Mouse (Mus musculus) C2C12 (cell line): ENCODE data around the gene Atf1.

ENCODE experiments used
- CEBPB ChIP-seq: IDR thresholded peaks from one replicate; pipeline ENCODE4 v1.6.1; 2011; ENCODE audit warnings: low read depth, mild to moderate bottlenecking, control low read depth, moderate library complexity
- CTCF ChIP-seq: IDR thresholded peaks from one replicate; pipeline ENCODE4 v1.5.1; 2011; ENCODE audit not compliant: control insufficient read depth, insufficient read depth, insufficient read length
- FOSL1 ChIP-seq: IDR thresholded peaks from one replicate; pipeline ENCODE4 v1.8.0; 2011; ENCODE audit warnings: mild to moderate bottlenecking, low read length; ENCODE audit not compliant: poor library complexity, insufficient read depth, severe bottlenecking
- MAX ChIP-seq: IDR thresholded peaks from one replicate; pipeline ENCODE4 v1.6.1; 2011; ENCODE audit warnings: mild to moderate bottlenecking, control low read depth
- MYOD1 ChIP-seq: IDR thresholded peaks from one replicate; pipeline ENCODE4 v1.6.1; 2011; ENCODE audit warnings: low read depth; ENCODE audit not compliant: control insufficient read depth, insufficient read length
- USF1 ChIP-seq: IDR thresholded peaks from one replicate; pipeline ENCODE4 v1.6.1; 2011; ENCODE audit warnings: low read depth, mild to moderate bottlenecking, control low read depth, moderate library complexity

DNA sequence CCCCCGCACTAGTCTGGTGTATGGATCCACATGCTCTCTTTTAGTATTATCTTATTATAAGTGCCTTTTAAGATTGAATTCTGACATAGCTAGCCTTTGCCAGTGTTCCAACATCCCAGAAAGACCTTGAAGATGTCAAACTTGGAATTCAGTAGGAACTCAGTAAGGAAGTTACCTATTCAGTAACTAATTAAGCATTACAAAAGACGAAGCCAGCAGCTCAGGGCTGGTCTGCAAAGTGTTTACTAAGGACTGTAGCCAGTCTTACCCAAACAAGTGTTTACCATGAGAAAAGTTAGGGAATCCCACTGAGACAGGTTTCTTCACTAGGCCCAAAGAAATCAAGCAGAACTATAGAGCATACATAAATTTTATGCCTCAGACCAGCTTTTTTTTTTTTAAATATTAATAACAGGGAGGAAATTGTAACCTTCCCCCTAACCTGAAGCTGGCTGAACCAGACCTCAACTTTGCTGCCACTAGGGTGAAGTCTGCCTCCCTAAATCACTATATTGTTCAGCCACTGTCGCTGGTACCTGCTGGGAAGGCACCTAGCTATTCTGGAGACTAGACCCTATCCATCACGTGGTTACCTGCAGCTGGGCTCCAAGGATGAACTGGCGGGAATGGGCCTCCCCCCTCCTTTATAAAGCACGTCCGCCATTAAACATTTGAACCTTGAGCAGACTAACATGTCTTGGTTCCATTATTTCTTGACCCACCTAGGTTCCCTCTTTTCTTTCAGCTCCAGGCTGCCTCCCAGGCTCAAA lies 47.4 kb downstream of the Atf1 start:
- TF ChIP-seq CTCF (no peak), CEBPB (no peak), MAX (no peak), USF1 (no peak), MYOD1 (no peak), FOSL1 (no peak)
